Mouse (Mus musculus) thymus, adult 2 months (tissue): ENCODE measurements around the gene Fpr1. TPM values are rescaled to one million over a fixed set of nuclear protein-coding genes. Genes with fewer than 3 reads are reported as not detected.

ENCODE experiments used
- DNase-seq: peaks from one replicate; pipeline ENCODE4 v3.0.0; 2021
- H3K27ac ChIP-seq: fragments of 200-500 bp; 2 replicates; pipeline ENCODE4 v1.5.1; 2012; ENCODE audit warnings: low read length, control low read depth; ENCODE audit not compliant: control insufficient read depth, insufficient read depth
- H3K27me3 ChIP-seq: fragments of 200-500 bp; 2 replicates; pipeline ENCODE4 v1.6.1; 2012; ENCODE audit warnings: mild to moderate bottlenecking, low read length, moderate library complexity, mixed read lengths; ENCODE audit not compliant: control insufficient read depth, insufficient read depth
- H3K36me3 ChIP-seq: fragments of 200-500 bp; 2 replicates; pipeline ENCODE4 v1.6.1; 2012; ENCODE audit warnings: mild to moderate bottlenecking, low read length, moderate library complexity; ENCODE audit not compliant: control insufficient read depth, insufficient read depth
- H3K4me1 ChIP-seq: fragments of 200-500 bp; replicated peaks from 2 replicates; pipeline ENCODE4 v1.6.1; 2012; ENCODE audit warnings: low read length; ENCODE audit not compliant: control insufficient read depth, insufficient read depth
- H3K4me3 ChIP-seq: fragments of 200-500 bp; 2 replicates; pipeline ENCODE4 v1.5.1; 2012; ENCODE audit warnings: mild to moderate bottlenecking, low read length, control low read depth, moderate library complexity; ENCODE audit not compliant: control insufficient read depth, insufficient read depth
- CTCF ChIP-seq: fragments of 200-500 bp; IDR thresholded peaks from 2 replicates; pipeline ENCODE4 v1.5.1; 2012; ENCODE audit warnings: mild to moderate bottlenecking, control low read depth, low read length, moderate library complexity, borderline replicate concordance; ENCODE audit not compliant: control insufficient read depth, poor library complexity, insufficient read depth; ENCODE audit errors: extremely low read depth
- POLR2A ChIP-seq: fragments of 200-500 bp; IDR thresholded peaks from 2 replicates; pipeline ENCODE4 v1.6.1; 2012; ENCODE audit warnings: mild to moderate bottlenecking, low read length, control low read depth, moderate library complexity; ENCODE audit not compliant: control insufficient read depth, poor library complexity, insufficient read depth; ENCODE audit errors: extremely low read depth
- WGBS: fragments of 180-500 bp; shearing (Covaris S2); methylation state at CpG from one replicate; pipeline ENCODE4 v1.1.7; 2018; 5-methylcytosine and 5-hydroxymethylcytosine counted together
- polyA plus RNA-seq: library from polyadenylated mRNA; depleted of rRNA; stranded (reverse); fragments of >200 nt; gene quantifications from 2 replicates; pipeline ENCODE4 v1.2.3, GENCODE M21; 2012; rRNA removed

The Fpr1 gene
- polyA plus RNA-seq, 1 experiment, result 0.50 TPM

DNA sequence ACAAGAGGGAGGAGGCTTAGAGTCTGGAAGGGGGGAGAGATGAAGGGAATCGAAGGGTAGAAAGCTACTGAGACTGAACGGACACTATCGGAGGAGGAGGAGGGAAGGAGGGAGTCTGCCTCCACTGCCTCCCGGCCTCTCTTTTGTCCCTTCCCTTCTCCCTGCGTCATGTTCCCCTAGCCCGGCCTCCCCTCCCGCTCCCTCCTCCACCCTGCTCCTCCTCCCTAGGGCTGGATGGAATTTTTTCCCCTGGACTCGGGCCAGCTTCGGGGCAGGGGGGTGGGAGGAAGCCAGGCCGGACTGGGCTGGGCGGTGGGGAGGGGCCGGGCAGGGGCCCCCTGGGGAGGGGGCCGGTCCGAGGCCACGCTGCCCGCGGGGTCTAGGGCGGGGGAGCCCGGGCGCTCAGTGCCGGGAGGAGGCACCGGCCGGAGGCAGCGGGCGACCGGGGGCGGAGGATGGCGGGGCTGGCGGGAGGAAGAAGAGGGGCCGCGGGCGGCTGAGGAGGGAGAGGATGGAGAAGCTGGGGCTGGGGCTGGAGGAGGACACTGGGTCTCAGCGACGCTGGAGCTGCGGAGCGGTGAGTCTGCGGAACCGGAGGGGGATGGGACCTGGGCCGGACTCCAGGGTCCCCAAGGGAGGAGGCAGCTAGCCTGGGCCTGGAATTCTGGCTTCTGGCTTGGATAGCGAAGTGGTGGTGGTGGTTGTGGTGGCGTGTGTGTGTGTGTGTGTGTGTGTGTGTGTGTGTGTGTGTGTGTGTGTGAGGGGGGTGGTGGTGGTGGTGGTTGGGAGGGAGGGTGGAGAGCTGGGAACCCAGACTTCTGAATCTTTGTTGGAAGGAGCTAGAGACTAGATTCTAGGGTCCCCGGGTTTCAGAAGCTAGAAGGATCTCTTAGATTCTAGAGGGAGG, 56.7 kb downstream of the Fpr1 start, which contains the start of gene Spaca6:
Gene Spaca6 (plus strand): TSS at position 408 of the 907 bp plus-strand sequence.
- peak within 1 kb of the TSS; percentile 41 for H3K4me3 ChIP-seq
- 2% methylated on average over 38 of the region's 42 CpGs for WGBS
- no peak for DNase-seq
- no peaks in the 10 kb centered on the region; the same call in 1 of the 2 replicates for H3K27me3 ChIP-seq
- no peak within 1 kb of the TSS for H3K27ac ChIP-seq
- H3K4me1 ChIP-seq, result peaks cover 16% of the 10 kb centered on the region
- H3K36me3 ChIP-seq, result no peaks in the 10 kb centered on the region
- TF ChIP-seq CTCF, result no peak
- no peak for TF ChIP-seq POLR2A

Other genes with a start within 250 kb of the Fpr1 start
- 0.04 TPM in 1 of 2 replicates, not detected in the other for gene Vmn2r90, start 180.2 kb downstream of the Fpr1 start, polyA plus RNA-seq
- gene Spaca6, start 56.8 kb downstream of the Fpr1 start, polyA plus RNA-seq, result 11.3 and 14.9 TPM in 2 replicates
- 0.33 and 0.50 TPM in 2 replicates for gene Has1, start 28.7 kb downstream of the Fpr1 start, polyA plus RNA-seq
- 0.18 and 0.73 TPM in 2 replicates for gene Fpr2, start 3.9 kb upstream of the Fpr1 start, polyA plus RNA-seq
- gene Fpr3, start 3.9 kb upstream of the Fpr1 start, polyA plus RNA-seq, result not detected in 2 replicates
- gene Fpr-rs4, start 137.8 kb upstream of the Fpr1 start, polyA plus RNA-seq, result not detected in 2 replicates
- gene Vmn2r124, start 165.5 kb upstream of the Fpr1 start, polyA plus RNA-seq, result not detected in 2 replicates
- not detected in 2 replicates for gene Vmn2r91, start 201.1 kb upstream of the Fpr1 start, polyA plus RNA-seq